Mouse (Mus musculus): ENCODE data around the gene Wfdc18. TPM values are rescaled to one million over a fixed set of nuclear protein-coding genes. Genes with fewer than 3 reads are reported as not detected.

The Wfdc18 gene
- 0.66 TPM in 1 of 2 replicates, not detected in the other for polyA plus RNA-seq (2015; fragmentation: Nextera tagmentation; extraction: Ambion mirVana)

DNA sequence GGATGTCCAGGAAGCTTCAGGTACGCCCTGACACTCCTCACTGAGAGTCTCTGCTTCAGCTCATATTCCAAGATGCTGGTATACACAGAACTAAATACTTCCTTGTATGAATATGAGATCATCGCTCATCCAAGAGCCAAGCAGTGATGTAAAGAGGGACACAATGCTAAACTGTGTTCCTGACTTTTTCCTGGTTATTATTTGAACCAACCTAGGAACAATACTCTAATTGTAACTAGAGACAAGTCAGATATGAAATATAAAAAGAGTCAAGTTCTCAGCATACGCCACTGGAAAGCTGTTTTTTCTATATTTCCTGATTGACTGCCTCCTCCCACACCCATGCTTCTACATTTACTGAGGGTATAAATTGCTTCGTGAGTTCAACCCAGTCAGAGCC lies at the start of gene Wfdc18:
Gene Wfdc18 (plus strand): TSS at position 301 of the 400 bp plus-strand sequence.
- ATAC-seq (ENCODE audit: insufficient read depth, low FRiP score), result no peak
- no peaks in the 10 kb centered on the region for H3K9me3 ChIP-seq (replicated peaks; ENCODE audit: control insufficient read depth, low read length)
- no peaks in the 10 kb centered on the region for H3K27me3 ChIP-seq (ENCODE audit: control insufficient read depth, insufficient read depth, low read length)
- H3K27ac ChIP-seq (ENCODE audit: low read length), result no peak within 1 kb of the TSS
- no peak within 1 kb of the TSS for H3K4me2 ChIP-seq (ENCODE audit: low read depth, low read length)
- H3K4me1 ChIP-seq (ENCODE audit: control insufficient read depth, insufficient read depth, low read length), result no peaks in the 10 kb centered on the region
- H3K4me3 ChIP-seq (replicated peaks; ENCODE audit: low read length), result no peak within 1 kb of the TSS
- H3K9ac ChIP-seq (ENCODE audit: low read length), result no peak within 1 kb of the TSS
- no peaks in the 10 kb centered on the region for H3K36me3 ChIP-seq (ENCODE audit: control insufficient read depth, insufficient read depth, low read length)
- WGBS, result 63% methylated on average over 4 of the region's 4 CpGs

DNA sequence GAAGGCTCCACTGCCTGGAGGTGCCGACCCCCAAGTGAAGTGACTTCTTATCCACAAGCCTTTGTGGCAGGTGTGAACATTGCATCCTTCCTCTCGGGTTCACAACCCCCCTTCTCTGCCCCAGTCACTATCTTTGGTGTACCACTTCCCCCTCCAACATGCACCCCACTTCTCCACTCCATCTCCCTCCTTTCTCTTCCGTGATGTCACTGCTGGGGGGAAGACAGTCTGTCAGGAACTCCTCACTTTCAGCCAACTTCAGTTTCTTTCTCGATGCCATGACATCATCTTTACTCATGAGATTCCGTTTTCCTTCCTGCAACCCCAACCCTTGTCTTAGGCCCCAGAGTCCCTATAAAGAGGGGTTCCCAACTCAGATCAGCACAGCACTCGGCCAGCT lies 46.6 kb upstream of the Wfdc18 start, which contains the start of gene Ccl4:
Gene Ccl4 (plus strand): TSS at position 381 of the 400 bp plus-strand sequence.
- H3K27ac ChIP-seq (ENCODE audit: low read length), result no peak within 1 kb of the TSS
- no peaks in the 10 kb centered on the region for H3K27me3 ChIP-seq (ENCODE audit: control insufficient read depth, insufficient read depth, low read length)
- no peaks in the 10 kb centered on the region for H3K9me3 ChIP-seq (replicated peaks; ENCODE audit: control insufficient read depth, low read length)
- H3K4me3 ChIP-seq (replicated peaks; ENCODE audit: low read length), result no peak within 1 kb of the TSS
- H3K36me3 ChIP-seq (ENCODE audit: control insufficient read depth, insufficient read depth, low read length), result no peaks in the 10 kb centered on the region
- 68% methylated on average over 6 of the region's 6 CpGs for WGBS
- H3K4me1 ChIP-seq (ENCODE audit: control insufficient read depth, insufficient read depth, low read length), result no peaks in the 10 kb centered on the region
- no peak within 1 kb of the TSS for H3K9ac ChIP-seq (ENCODE audit: low read length)
- no peak within 1 kb of the TSS for H3K4me2 ChIP-seq (ENCODE audit: low read depth, low read length)
- ATAC-seq (ENCODE audit: insufficient read depth, low FRiP score), result no peak

DNA sequence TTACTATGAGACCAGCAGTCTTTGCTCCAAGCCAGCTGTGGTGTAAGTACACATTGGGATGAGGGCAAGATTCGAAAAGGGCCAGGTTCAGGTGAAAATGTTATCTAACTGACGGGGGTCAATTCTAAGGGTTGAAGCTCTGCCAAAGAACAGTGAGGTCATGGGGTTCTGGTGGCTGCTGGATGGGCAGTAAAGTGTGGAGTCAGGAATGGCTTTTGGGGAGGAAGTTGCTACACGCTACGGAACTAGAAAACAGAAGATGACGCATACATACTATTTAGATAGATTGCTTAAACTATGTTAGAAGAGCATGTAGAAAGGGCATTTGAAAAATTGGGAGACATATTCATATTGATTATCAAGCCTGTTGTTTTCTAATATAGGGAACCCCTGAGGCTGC lies 45.3 kb upstream of the Wfdc18 start:
- Histone ChIP-seq H3K4me3 (replicated peaks; ENCODE audit: low read length) (no peak overlapping the region), H3K9ac (ENCODE audit: low read length) (no peak overlapping the region), H3K27ac (ENCODE audit: low read length) (no peak overlapping the region), H3K27me3 (ENCODE audit: control insufficient read depth, insufficient read depth, low read length) (no peaks in the 10 kb centered on the region), H3K4me2 (ENCODE audit: low read depth, low read length) (no peak overlapping the region), H3K9me3 (replicated peaks; ENCODE audit: control insufficient read depth, low read length) (no peaks in the 10 kb centered on the region), H3K36me3 (ENCODE audit: control insufficient read depth, insufficient read depth, low read length) (no peaks in the 10 kb centered on the region), H3K4me1 (ENCODE audit: control insufficient read depth, insufficient read depth, low read length) (no peaks in the 10 kb centered on the region)
- WGBS, result 55% methylated on average over 5 of the region's 5 CpGs
- ATAC-seq (ENCODE audit: insufficient read depth, low FRiP score), result no peak

DNA sequence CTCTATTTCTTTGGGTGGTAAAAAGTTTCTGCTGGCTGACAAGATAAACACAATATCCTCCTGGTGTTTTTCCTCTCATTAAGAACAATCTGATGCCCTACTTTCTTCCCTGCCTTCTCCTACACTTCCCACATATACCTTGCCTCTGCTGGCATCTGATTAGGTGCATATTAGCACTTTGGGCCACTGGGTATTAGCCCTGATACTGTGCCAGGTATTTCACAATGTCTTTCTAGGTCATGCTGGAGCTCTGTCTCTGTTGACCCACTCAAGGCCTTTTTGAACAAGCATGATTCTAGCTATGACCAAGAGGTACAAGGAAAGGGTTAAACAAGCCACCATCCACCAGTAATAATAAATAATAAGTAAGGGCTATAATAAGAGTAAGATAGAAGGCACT lies 37.1 kb upstream of the Wfdc18 start:
- no peak for ATAC-seq (ENCODE audit: insufficient read depth, low FRiP score)
- Histone ChIP-seq H3K9ac (ENCODE audit: low read length) (no peak overlapping the region), H3K9me3 (replicated peaks; ENCODE audit: control insufficient read depth, low read length) (no peaks in the 10 kb centered on the region), H3K4me2 (ENCODE audit: low read depth, low read length) (no peak overlapping the region), H3K27me3 (ENCODE audit: control insufficient read depth, insufficient read depth, low read length) (no peaks in the 10 kb centered on the region), H3K4me3 (replicated peaks; ENCODE audit: low read length) (no peak overlapping the region), H3K36me3 (ENCODE audit: control insufficient read depth, insufficient read depth, low read length) (no peaks in the 10 kb centered on the region), H3K4me1 (ENCODE audit: control insufficient read depth, insufficient read depth, low read length) (no peaks in the 10 kb centered on the region), H3K27ac (ENCODE audit: low read length) (no peak overlapping the region)

DNA sequence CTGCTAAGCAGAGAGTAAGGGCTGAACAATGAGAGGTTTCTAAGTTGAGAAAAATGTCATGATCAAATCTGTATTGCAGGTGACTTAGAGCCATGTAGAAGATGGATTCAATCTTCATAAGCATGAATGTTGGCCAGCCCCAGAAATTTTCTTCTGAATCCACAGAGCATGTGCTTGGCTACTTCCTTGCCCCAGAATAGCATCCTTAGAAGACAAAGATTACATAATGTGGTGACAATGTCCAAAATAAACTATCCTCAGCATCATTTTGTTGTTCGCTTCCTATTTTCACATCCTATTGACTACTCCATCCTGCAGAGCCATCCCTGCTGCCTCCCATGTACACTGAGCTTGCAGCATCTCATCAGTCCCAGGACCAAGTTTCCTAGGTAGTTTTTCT lies 33.1 kb upstream of the Wfdc18 start:
- H3K9ac ChIP-seq (ENCODE audit: low read length), result no peak overlapping the region
- no peak overlapping the region for H3K27ac ChIP-seq (ENCODE audit: low read length)
- H3K36me3 ChIP-seq (ENCODE audit: control insufficient read depth, insufficient read depth, low read length), result no peaks in the 10 kb centered on the region
- no peak overlapping the region for H3K4me3 ChIP-seq (replicated peaks; ENCODE audit: low read length)
- H3K27me3 ChIP-seq (ENCODE audit: control insufficient read depth, insufficient read depth, low read length), result no peaks in the 10 kb centered on the region
- 86% methylated on average over 1 of the region's 1 CpGs for WGBS
- H3K4me2 ChIP-seq (ENCODE audit: low read depth, low read length), result no peak overlapping the region
- no peaks in the 10 kb centered on the region for H3K4me1 ChIP-seq (ENCODE audit: control insufficient read depth, insufficient read depth, low read length)
- no peaks in the 10 kb centered on the region for H3K9me3 ChIP-seq (replicated peaks; ENCODE audit: control insufficient read depth, low read length)
- no peak for ATAC-seq (ENCODE audit: insufficient read depth, low FRiP score)

DNA sequence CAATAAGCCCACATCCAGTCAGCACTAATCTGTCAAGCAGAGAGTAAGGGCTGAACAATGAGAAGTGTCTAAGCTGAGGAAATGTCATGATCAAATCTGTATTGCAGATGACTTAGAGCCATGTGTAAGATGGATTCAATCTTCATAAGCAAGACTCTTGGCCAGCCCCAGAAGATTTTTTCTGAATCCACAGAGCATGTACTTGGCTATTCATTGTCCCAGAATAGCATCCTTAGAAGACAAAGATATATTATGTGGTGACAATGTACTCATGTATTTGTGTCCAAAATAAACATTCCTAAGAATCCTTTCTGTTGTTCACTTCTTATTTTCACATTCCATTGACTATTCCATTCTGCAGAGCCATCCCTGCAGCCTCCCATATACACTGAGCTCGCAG lies 18.9 kb upstream of the Wfdc18 start:
- WGBS, result 82% methylated on average over 1 of the region's 1 CpGs
- no peaks in the 10 kb centered on the region for H3K9me3 ChIP-seq (replicated peaks; ENCODE audit: control insufficient read depth, low read length)
- H3K4me1 ChIP-seq (ENCODE audit: control insufficient read depth, insufficient read depth, low read length), result no peaks in the 10 kb centered on the region
- no peak for ATAC-seq (ENCODE audit: insufficient read depth, low FRiP score)
- no peak overlapping the region for H3K4me3 ChIP-seq (replicated peaks; ENCODE audit: low read length)
- no peaks in the 10 kb centered on the region for H3K36me3 ChIP-seq (ENCODE audit: control insufficient read depth, insufficient read depth, low read length)
- H3K4me2 ChIP-seq (ENCODE audit: low read depth, low read length), result no peak overlapping the region
- no peak overlapping the region for H3K27ac ChIP-seq (ENCODE audit: low read length)
- no peak overlapping the region for H3K9ac ChIP-seq (ENCODE audit: low read length)
- no peaks in the 10 kb centered on the region for H3K27me3 ChIP-seq (ENCODE audit: control insufficient read depth, insufficient read depth, low read length)

DNA sequence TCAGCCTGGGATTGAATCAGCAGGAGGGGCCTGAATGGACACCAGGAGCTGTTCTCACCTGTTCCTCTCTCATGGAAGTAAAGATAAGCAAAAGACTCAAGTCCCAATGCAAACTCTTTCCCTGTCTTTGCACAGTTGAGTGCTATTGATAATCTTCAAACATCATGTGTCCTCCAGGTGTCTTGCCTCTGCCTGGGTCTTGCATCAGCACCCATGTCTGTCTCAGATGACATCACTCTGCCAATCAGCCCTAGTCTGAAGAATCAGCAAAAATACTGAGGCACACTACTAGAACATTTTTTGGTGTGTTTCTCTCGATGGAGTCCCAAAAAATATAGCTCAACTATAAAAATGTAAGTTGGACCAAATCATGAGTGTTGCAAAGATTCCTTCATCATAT lies 16.8 kb upstream of the Wfdc18 start:
- Histone ChIP-seq H3K36me3 (ENCODE audit: control insufficient read depth, insufficient read depth, low read length) (no peaks in the 10 kb centered on the region), H3K27ac (ENCODE audit: low read length) (no peak overlapping the region), H3K4me1 (ENCODE audit: control insufficient read depth, insufficient read depth, low read length) (no peaks in the 10 kb centered on the region), H3K9me3 (replicated peaks; ENCODE audit: control insufficient read depth, low read length) (no peaks in the 10 kb centered on the region), H3K4me2 (ENCODE audit: low read depth, low read length) (no peak overlapping the region), H3K9ac (ENCODE audit: low read length) (no peak overlapping the region), H3K27me3 (ENCODE audit: control insufficient read depth, insufficient read depth, low read length) (no peaks in the 10 kb centered on the region), H3K4me3 (replicated peaks; ENCODE audit: low read length) (no peak overlapping the region)
- 67% methylated on average over 1 of the region's 1 CpGs for WGBS
- ATAC-seq (ENCODE audit: insufficient read depth, low FRiP score), result no peak

DNA sequence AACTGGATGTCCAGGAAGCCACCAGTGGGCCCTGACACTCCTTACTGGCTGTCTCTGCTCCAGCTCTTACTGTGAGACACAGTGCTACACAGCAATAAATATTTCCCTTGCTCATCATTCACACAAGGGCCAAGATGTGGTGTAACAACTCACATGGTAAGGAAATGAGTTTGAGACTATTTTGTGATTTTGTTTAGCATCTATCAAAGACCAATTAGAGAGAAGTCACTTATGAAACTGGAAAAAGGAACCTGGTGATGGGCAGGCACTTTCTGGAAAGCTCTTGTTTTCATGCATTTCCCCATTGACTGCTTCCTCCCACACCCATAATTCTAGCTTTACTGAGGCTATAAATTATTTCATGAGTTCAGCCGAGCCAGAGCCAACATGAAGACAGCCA lies 5.1 kb upstream of the Wfdc18 start, which contains the start of gene Wfdc17:
Gene Wfdc17 (plus strand): TSS at position 287 of the 400 bp plus-strand sequence.
- Histone ChIP-seq H3K27ac (ENCODE audit: low read length) (no peak within 1 kb of the TSS), H3K4me1 (ENCODE audit: control insufficient read depth, insufficient read depth, low read length) (no peaks in the 10 kb centered on the region), H3K4me2 (ENCODE audit: low read depth, low read length) (no peak within 1 kb of the TSS), H3K36me3 (ENCODE audit: control insufficient read depth, insufficient read depth, low read length) (no peaks in the 10 kb centered on the region), H3K27me3 (ENCODE audit: control insufficient read depth, insufficient read depth, low read length) (no peaks in the 10 kb centered on the region), H3K4me3 (replicated peaks; ENCODE audit: low read length) (no peak within 1 kb of the TSS), H3K9me3 (replicated peaks; ENCODE audit: control insufficient read depth, low read length) (no peaks in the 10 kb centered on the region), H3K9ac (ENCODE audit: low read length) (no peak within 1 kb of the TSS)
- no peak for ATAC-seq (ENCODE audit: insufficient read depth, low FRiP score)
- 39% methylated on average over 1 of the region's 1 CpGs for WGBS

DNA sequence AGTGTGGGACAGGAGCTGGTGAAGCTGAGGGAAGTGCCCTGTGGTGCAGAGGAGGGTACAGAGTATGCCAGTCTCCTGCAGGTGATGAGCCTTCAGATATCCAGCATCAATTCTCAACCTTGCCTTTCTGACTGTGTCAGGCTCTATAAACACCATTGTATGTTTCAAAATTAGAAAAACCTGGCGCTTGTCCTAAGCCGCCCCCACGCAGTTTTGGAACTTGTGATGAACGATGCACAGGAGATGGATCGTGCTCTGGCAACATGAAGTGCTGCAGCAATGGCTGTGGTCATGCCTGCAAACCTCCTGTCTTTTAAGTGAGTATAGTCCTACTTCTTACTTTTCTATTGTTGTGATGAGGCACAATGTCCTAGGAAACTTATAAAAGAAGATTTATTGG lies 868 bp downstream of the Wfdc18 start:
- no peak for ATAC-seq (ENCODE audit: insufficient read depth, low FRiP score)
- WGBS, result 82% methylated on average over 5 of the region's 5 CpGs

DNA sequence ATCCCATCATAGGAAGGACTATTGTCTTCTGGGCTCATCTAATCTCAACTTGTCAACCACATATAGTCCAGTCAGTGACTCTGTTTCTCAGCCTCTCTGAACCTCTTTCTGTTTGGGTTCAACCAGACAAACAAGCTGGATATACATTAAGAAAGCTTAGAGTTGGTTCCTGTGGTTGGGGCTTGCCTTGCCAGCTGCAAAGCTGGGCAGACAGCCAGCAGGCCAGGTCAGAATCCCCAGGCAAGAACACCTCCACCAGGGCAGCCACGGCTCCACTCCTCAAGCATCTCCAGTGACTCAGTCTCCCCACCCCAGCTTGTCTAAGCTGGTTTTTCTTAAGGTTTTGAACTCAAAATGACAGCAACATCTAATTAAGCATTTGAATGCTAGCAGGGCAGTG lies 3.9 kb downstream of the Wfdc18 start:
- Histone ChIP-seq H3K4me2 (ENCODE audit: low read depth, low read length) (no peak overlapping the region), H3K9ac (ENCODE audit: low read length) (no peak overlapping the region), H3K27ac (ENCODE audit: low read length) (no peak overlapping the region), H3K36me3 (ENCODE audit: control insufficient read depth, insufficient read depth, low read length) (no peaks in the 10 kb centered on the region), H3K4me1 (ENCODE audit: control insufficient read depth, insufficient read depth, low read length) (no peaks in the 10 kb centered on the region), H3K27me3 (ENCODE audit: control insufficient read depth, insufficient read depth, low read length) (no peaks in the 10 kb centered on the region), H3K9me3 (replicated peaks; ENCODE audit: control insufficient read depth, low read length) (no peaks in the 10 kb centered on the region), H3K4me3 (replicated peaks; ENCODE audit: low read length) (no peak overlapping the region)
- WGBS, result 65% methylated on average over 1 of the region's 1 CpGs
- ATAC-seq (ENCODE audit: insufficient read depth, low FRiP score), result no peak

More for the DNA sequence above, 868 bp downstream of the Wfdc18 start:
- no peaks in the 10 kb centered on the region for H3K36me3 ChIP-seq (ENCODE audit: control insufficient read depth, insufficient read depth, low read length)
- no peaks in the 10 kb centered on the region for H3K27me3 ChIP-seq (ENCODE audit: control insufficient read depth, insufficient read depth, low read length)
- no peak overlapping the region for H3K4me2 ChIP-seq (ENCODE audit: low read depth, low read length)
- H3K4me3 ChIP-seq (replicated peaks; ENCODE audit: low read length), result no peak overlapping the region
- H3K4me1 ChIP-seq (ENCODE audit: control insufficient read depth, insufficient read depth, low read length), result no peaks in the 10 kb centered on the region
- H3K9me3 ChIP-seq (replicated peaks; ENCODE audit: control insufficient read depth, low read length), result no peaks in the 10 kb centered on the region
- H3K9ac ChIP-seq (ENCODE audit: low read length), result no peak overlapping the region
- H3K27ac ChIP-seq (ENCODE audit: low read length), result no peak overlapping the region
